Mouse (Mus musculus) midbrain, embryonic 14.5 days (tissue): ENCODE measurements around the gene Gm4922. TPM values are rescaled to one million over a fixed set of nuclear protein-coding genes. Genes with fewer than 3 reads are reported as not detected.

Experiments used
- ATAC-seq: fragments of 200-750 bp; cut with Nextera tagmentation; 2 replicates; pipeline ENCODE4 v1.8.0; 2017; ENCODE audit warnings: moderate number of reproducible peaks, moderate library complexity; ENCODE audit not compliant: low FRiP score, low TSS enrichment
- DNase-seq: peaks from one replicate; pipeline ENCODE4 v3.0.0-alpha.2; 2015
- H3K27ac ChIP-seq: fragments of 300-500 bp; sonication (generic); replicated peaks from 2 replicates; pipeline ENCODE4 v1.5.1; 2014; ENCODE audit warnings: mild to moderate bottlenecking, low read depth, low read length, moderate library complexity
- H3K27me3 ChIP-seq: fragments of 300-500 bp; sonication (generic); 2 replicates; pipeline ENCODE4 v1.6.1; 2014; ENCODE audit warnings: low read length, control low read depth, mixed read lengths; ENCODE audit not compliant: control insufficient read depth, insufficient read depth
- H3K36me3 ChIP-seq: fragments of 300-500 bp; sonication (generic); 2 replicates; pipeline ENCODE4 v1.6.1; 2014; ENCODE audit warnings: low read length, control low read depth; ENCODE audit not compliant: control insufficient read depth, insufficient read depth
- H3K4me1 ChIP-seq: fragments of 300-500 bp; sonication (generic); 2 replicates; pipeline ENCODE4 v1.6.1; 2014; ENCODE audit warnings: mild to moderate bottlenecking, antibody characterized with exemption, low read length, control low read depth; ENCODE audit not compliant: control insufficient read depth, insufficient read depth
- H3K4me2 ChIP-seq: fragments of 300-500 bp; sonication (generic); 2 replicates; pipeline ENCODE4 v1.6.1; 2014; ENCODE audit warnings: mild to moderate bottlenecking, low read length, moderate library complexity
- H3K4me3 ChIP-seq: fragments of 300-500 bp; sonication (generic); replicated peaks from 2 replicates; pipeline ENCODE4 v1.5.1; 2014; ENCODE audit warnings: low read depth, low read length
- H3K9ac ChIP-seq: fragments of 300-500 bp; sonication (generic); replicated peaks from 2 replicates; pipeline ENCODE4 v1.6.1; 2014; ENCODE audit warnings: mild to moderate bottlenecking, low read length, moderate library complexity
- H3K9me3 ChIP-seq: fragments of 300-500 bp; sonication (generic); 2 replicates; pipeline ENCODE4 v1.6.1; 2016; ENCODE audit warnings: low read length, control low read depth, mixed read lengths; ENCODE audit not compliant: control insufficient read depth
- WGBS: fragments of 180-500 bp; shearing (Covaris S2); extraction: QIAGEN DNeasy Blood & Tissue Kit; methylation state at CpG from one replicate; pipeline ENCODE4 v1.1.7; 2014; 5-methylcytosine and 5-hydroxymethylcytosine counted together
- polyA plus RNA-seq: library from polyadenylated mRNA; unstranded; fragments of >200 nt; fragmentation: Nextera tagmentation; extraction: Ambion mirVana; gene quantifications from 2 replicates; pipeline ENCODE4 v1.2.1, GENCODE M21; 2014

Gm4922 gene
- polyA plus RNA-seq, 1 experiment from 2014 or later: 0.42 TPM

GRCm38 (mm10) chr10:18743286-18744142, 43.1 kb downstream of the Gm4922 start, which contains the start of gene Arfgef3:
Gene Arfgef3 (minus strand): TSS chr10:18743949.
- Histone ChIP-seq H3K27me3 (no peaks in the 10 kb centered on the region), H3K4me3 (peak within 1 kb of the TSS; percentile 66), H3K27ac (peak within 1 kb of the TSS; percentile 91), H3K36me3 (no peaks in the 10 kb centered on the region), H3K9ac (peak within 1 kb of the TSS; percentile 83), H3K4me1 (peaks cover 6% of the 10 kb centered on the region; the same call in 1 of the 2 replicates), H3K4me2 (peak within 1 kb of the TSS; percentile 71), H3K9me3 (no peaks in the 10 kb centered on the region)
- WGBS: under 1% methylated on average over 50 of the region's 50 CpGs
- DNase-seq: peak; percentile 84
- ATAC-seq: peak; percentile 83

GRCm38 (mm10) chr10:18742086-18742485, 44.5 kb downstream of the Gm4922 start:
- H3K4me3 ChIP-seq: peak overlapping the region; percentile 66
- DNase-seq: peak; percentile 65
- peak overlapping the region; percentile 83; the same call in 1 of the 2 replicates for H3K9ac ChIP-seq
- H3K36me3 ChIP-seq: no peaks in the 10 kb centered on the region
- no peaks in the 10 kb centered on the region for H3K27me3 ChIP-seq
- 41% methylated on average over 6 of the region's 6 CpGs for WGBS
- H3K27ac ChIP-seq: peak overlapping the region; percentile 91
- ATAC-seq: no peak
- H3K9me3 ChIP-seq: no peaks in the 10 kb centered on the region
- peak overlapping the region; percentile 71 for H3K4me2 ChIP-seq
- H3K4me1 ChIP-seq: peaks cover 6% of the 10 kb centered on the region; the same call in 1 of the 2 replicates

- DNase-seq (no peak), ATAC-seq (no peak)
- H3K4me2 ChIP-seq: peak overlapping the region; percentile 71
- H3K4me3 ChIP-seq: peak overlapping the region; percentile 66
- WGBS: 80% methylated on average over 8 of the region's 8 CpGs
- H3K27ac ChIP-seq: no peak overlapping the region
- no peak overlapping the region for H3K9ac ChIP-seq
- no peaks in the 10 kb centered on the region for H3K27me3 ChIP-seq
- H3K4me1 ChIP-seq: peaks cover 6% of the 10 kb centered on the region; the same call in 1 of the 2 replicates
- no peaks in the 10 kb centered on the region for H3K36me3 ChIP-seq
- H3K9me3 ChIP-seq: no peaks in the 10 kb centered on the region
Observed at GRCm38 (mm10) chr10:18741024-18741423, 45.6 kb downstream of the Gm4922 start.

Other genes with a start within 250 kb of the Gm4922 start
- 8.2 and 9.4 TPM in 2 replicates for gene Hebp2, start 240.7 kb downstream of the Gm4922 start, polyA plus RNA-seq
- gene Arfgef3, start 42.8 kb downstream of the Gm4922 start, polyA plus RNA-seq: 7.8 and 8.7 TPM in 2 replicates
- 4.1 and 4.3 TPM in 2 replicates for gene Perp, start 58.2 kb upstream of the Gm4922 start, polyA plus RNA-seq
- 1.8 and 3.1 TPM in 2 replicates for gene Tnfaip3, start 228.9 kb upstream of the Gm4922 start, polyA plus RNA-seq